Mouse (Mus musculus): ENCODE measurements around the gene Rpusd2. TPM values are rescaled to one million over a fixed set of nuclear protein-coding genes. Genes with fewer than 3 reads are reported as not detected.

Gene Rpusd2
- total RNA-seq, 1 experiment from 2014 or later, result 7.4 TPM

- no peak for ATAC-seq (ENCODE audit: extremely low read depth, insufficient number of reproducible peaks, low FRiP score, poor library complexity, severe bottlenecking)
Measured at GRCm38 (mm10) chr2:119025239-119025616, 9.4 kb upstream of the Rpusd2 start.

- no peak for ATAC-seq (ENCODE audit: extremely low read depth, insufficient number of reproducible peaks, low FRiP score, poor library complexity, severe bottlenecking)
Measured at GRCm38 (mm10) chr2:119026951-119027350, 7.6 kb upstream of the Rpusd2 start.

DNA sequence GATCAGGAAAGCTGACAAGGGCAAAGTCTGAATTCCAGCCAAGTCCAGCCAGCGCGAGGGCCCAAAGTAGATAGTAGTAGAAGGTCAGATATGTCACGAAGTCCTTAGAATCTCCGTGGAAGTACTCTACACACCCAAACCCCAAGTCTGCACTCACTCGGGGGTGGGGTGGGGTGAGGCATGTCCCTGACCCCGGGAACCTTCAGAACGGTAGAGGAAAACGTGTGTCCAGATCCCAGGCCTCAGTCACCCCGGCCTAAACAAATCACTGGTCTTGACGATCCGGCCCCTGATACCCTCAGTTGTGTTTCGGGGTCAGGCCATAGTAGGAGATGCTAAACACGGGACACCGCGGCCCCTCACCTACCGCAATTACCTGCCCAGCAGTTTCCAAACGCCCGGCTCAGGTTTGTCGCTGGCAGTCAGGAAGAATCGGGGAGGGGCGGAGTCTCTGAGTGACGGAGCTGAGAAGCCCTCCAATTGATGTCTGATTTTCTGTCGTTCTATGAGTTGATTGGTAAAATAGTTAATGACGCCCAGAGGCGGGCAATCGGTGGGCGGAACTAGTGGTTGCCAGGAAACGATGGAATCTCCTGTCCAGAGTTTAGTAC lies 5.5 kb upstream of the Rpusd2 start, which contains the start of gene Ccdc32:
Gene Ccdc32, minus strand, starts transcription at position 453 of the 611 bp plus-strand sequence.
- ATAC-seq (ENCODE audit: extremely low read depth, insufficient number of reproducible peaks, low FRiP score, poor library complexity, severe bottlenecking), result peak; percentile 100

DNA sequence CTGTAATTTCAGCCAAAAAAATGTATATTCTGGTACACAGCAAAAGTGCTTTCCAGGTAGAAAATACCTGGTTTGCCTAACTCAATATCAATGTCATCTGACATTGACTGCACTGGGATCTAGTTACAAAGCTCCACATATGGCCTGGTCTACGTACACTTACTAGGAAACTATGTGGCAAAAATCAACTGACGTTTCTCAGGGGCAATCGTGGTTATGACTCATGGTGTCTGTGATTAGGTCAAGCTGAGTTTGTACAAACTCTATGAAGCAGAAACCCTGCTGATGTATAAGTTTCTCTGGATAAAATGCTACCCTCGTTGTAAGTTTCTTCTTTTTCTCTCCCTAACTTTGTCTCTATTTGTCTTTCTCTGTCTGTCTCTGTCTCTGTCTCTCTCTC lies 2.4 kb upstream of the Rpusd2 start:
- no peak for ATAC-seq (ENCODE audit: extremely low read depth, insufficient number of reproducible peaks, low FRiP score, poor library complexity, severe bottlenecking)

DNA sequence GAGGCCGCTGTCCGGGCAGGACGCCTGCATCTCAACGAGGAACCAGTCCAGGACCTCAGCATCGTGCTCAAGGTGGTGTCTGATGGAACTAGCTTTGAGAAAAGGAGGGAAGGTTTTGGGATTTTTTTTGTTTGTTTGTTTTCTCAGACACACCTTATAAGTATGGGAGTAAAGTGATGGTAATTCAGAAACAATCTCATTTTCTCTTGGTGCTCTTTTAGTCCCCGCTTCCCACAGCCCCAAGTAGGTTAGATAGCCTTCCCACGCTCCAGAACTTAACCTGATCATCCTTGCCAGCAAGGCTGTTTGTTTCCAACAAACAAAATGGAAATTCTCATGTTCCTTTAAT lies 781 bp downstream of the Rpusd2 start:
- ATAC-seq (ENCODE audit: extremely low read depth, insufficient number of reproducible peaks, low FRiP score, poor library complexity, severe bottlenecking), result 0 out of 2 replicates have a peak, but pooled peaks have one; percentile 7

GRCm38 (mm10) chr2:119040882-119041281 lies 6.3 kb downstream of the Rpusd2 start:
- 0 out of 2 replicates have a peak, but pooled peaks have one; percentile 30 for ATAC-seq (ENCODE audit: extremely low read depth, insufficient number of reproducible peaks, low FRiP score, poor library complexity, severe bottlenecking)

- no peak for ATAC-seq (ENCODE audit: extremely low read depth, insufficient number of reproducible peaks, low FRiP score, poor library complexity, severe bottlenecking)
Measured at GRCm38 (mm10) chr2:119045163-119045562, 10.6 kb downstream of the Rpusd2 start.

DNA sequence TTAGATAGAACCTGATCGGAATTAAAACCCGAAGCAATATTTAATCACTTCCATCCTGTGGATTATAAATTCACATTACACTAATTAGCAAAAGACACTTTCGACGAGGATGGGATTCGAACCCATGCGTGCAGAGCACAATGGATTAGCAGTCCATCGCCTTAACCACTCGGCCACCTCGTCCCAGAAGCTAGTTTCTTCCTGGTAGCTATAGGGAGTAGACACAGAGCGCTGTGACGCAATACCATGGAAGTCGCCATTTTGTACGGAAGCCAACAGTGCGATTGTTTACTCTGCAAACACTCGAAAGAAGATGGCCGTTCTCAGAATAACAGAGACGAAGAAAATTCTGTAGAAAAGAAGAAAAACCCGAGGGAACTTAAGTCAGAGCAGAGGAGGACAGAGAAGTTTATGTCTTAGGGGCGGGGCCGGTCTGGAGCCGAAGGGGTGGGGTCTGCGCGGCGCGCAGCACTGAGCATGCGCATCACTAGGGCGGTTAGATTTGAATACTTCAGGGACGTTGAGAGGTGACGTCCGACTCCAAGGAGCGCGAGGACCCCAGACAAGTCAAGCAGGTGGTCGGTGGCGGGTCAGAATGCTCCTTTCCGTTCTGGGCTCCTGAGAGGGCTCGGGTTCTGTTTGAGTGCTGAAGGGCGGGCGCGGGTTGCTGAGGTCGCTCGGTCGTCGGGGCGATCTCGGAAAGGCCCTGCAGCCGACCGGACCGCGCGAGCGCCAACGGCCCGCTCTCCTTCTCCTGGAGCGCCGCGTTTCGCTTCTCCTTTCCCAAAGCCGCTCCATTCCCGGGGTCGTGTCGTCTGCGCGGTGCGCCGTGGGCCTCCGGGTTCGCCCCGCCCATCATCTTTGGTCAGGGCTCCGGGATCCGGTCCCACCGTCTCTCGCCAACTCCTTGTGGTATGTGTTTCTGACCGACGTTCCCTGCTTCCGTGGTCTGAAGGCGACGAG lies 12.3 kb downstream of the Rpusd2 start, which contains the start of gene Knl1:
Gene Knl1, plus strand, starts transcription at position 471 of the 963 bp plus-strand sequence.
- ATAC-seq (ENCODE audit: extremely low read depth, insufficient number of reproducible peaks, low FRiP score, poor library complexity, severe bottlenecking), result peak; percentile 92

- ATAC-seq (ENCODE audit: extremely low read depth, insufficient number of reproducible peaks, low FRiP score, poor library complexity, severe bottlenecking), result no peak
Measured at GRCm38 (mm10) chr2:119047849-119048248, 13.3 kb downstream of the Rpusd2 start.

- ATAC-seq (ENCODE audit: extremely low read depth, insufficient number of reproducible peaks, low FRiP score, poor library complexity, severe bottlenecking), result no peak
Measured at GRCm38 (mm10) chr2:119050132-119050650, 15.6 kb downstream of the Rpusd2 start.

GRCm38 (mm10) chr2:119060139-119060538 lies 25.5 kb downstream of the Rpusd2 start:
- no peak for ATAC-seq (ENCODE audit: extremely low read depth, insufficient number of reproducible peaks, low FRiP score, poor library complexity, severe bottlenecking)

DNA sequence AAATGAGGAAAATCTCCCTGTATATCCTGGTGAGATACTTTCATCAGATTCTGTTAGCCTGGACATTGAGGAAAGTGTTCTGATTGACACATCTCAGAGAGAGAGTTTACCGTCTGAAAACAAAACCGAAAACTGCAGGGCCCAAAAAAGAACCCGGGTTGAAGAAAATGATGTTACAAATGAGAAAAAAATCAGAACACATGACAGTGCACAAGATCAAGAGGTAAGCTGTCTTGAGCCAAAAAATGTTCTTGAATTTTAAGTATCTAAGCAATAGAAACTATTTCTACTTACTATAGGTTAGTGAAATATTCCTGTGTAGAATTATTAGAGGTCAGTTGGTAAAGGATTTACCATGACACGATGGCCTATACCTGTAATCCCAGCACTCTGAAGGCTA lies 37.8 kb downstream of the Rpusd2 start:
- ATAC-seq (ENCODE audit: extremely low read depth, insufficient number of reproducible peaks, low FRiP score, poor library complexity, severe bottlenecking), result no peak

GRCm38 (mm10) chr2:119086156-119086555 lies 51.6 kb downstream of the Rpusd2 start:
- ATAC-seq (ENCODE audit: extremely low read depth, insufficient number of reproducible peaks, low FRiP score, poor library complexity, severe bottlenecking), result no peak

Other genes starting within 250 kb of the Rpusd2 start
- gene Knstrn, start 220.8 kb upstream of the Rpusd2 start, total RNA-seq (2017), result 10.7 and 13.2 TPM in 2 replicates
- 36.6 and 47.0 TPM in 2 replicates for gene Ivd, start 172.8 kb upstream of the Rpusd2 start, total RNA-seq (2017)
- gene Bahd1, start 134.4 kb upstream of the Rpusd2 start, total RNA-seq (2017), result 15.2 and 16.2 TPM in 2 replicates
- gene Chst14, start 108.3 kb upstream of the Rpusd2 start, total RNA-seq (2017), result 0.81 and 2.2 TPM in 2 replicates
- gene Ccdc32, start 5.4 kb upstream of the Rpusd2 start, total RNA-seq (2017), result 9.0 and 10.9 TPM in 2 replicates
- gene Knl1, start 12.3 kb downstream of the Rpusd2 start, total RNA-seq (2017), result 4.3 and 4.7 TPM in 2 replicates
- gene Rad51, start 78.0 kb downstream of the Rpusd2 start, total RNA-seq (2017), result 1.4 and 4.2 TPM in 2 replicates
- gene Rmdn3, start 122.2 kb downstream of the Rpusd2 start, total RNA-seq (2017), result 19.0 and 21.6 TPM in 2 replicates
- gene Gchfr, start 133.0 kb downstream of the Rpusd2 start, total RNA-seq (2017), result 0.70 TPM in 1 of 2 replicates, not detected in the other
- gene Gm14137, start 139.7 kb downstream of the Rpusd2 start, total RNA-seq (2017), result 0.98 and 1.0 TPM in 2 replicates
- 41.5 and 46.1 TPM in 2 replicates for gene Zfyve19, start 173.8 kb downstream of the Rpusd2 start, total RNA-seq (2017)
- 33.6 and 37.8 TPM in 2 replicates for gene Dnajc17, start 174.0 kb downstream of the Rpusd2 start, total RNA-seq (2017)
- not detected in 2 replicates for gene Ppp1r14d, start 195.1 kb downstream of the Rpusd2 start, total RNA-seq (2017)
- not detected in 2 replicates for gene Spint1, start 202.6 kb downstream of the Rpusd2 start, total RNA-seq (2017)
- gene Rhov, start 236.5 kb downstream of the Rpusd2 start, total RNA-seq (2017), result 2.7 and 3.1 TPM in 2 replicates

Data from neutrophil, adult 5-6 weeks (primary cell).